Mouse (Mus musculus): Measurements from ENCODE around the gene F830045P16Rik. TPM values are rescaled to one million over a fixed set of nuclear protein-coding genes. Genes with fewer than 3 reads are reported as not detected.

Gene F830045P16Rik
- total RNA-seq, 1 experiment: not detected

DNA sequence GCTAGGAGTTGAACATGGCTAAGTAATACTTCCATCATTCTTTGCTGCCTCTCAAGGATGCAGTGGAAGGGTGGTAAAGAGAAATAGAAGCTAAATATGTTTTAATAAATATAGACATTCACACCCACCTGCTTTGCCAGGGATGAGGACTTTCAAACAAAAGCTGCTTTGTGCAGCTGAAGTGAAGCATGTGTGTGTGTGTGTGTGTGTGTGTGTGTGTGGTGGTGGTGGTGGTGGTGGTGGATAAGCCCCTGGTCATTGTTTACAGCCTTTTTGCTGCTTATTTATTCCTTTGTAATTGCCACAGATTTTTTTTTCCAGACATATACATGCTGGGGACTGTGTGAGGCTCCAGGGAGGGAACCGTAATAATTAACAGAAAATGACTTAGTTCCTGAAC, 524 bp upstream of the F830045P16Rik start:
- no peak for DNase-seq (ENCODE audit: low read depth, low spot score)
- H3K9ac ChIP-seq (ENCODE audit: insufficient read depth, low read depth, low read length, poor library complexity, severe bottlenecking): no peak overlapping the region
- no peak overlapping the region for H3K4me3 ChIP-seq (ENCODE audit: insufficient read depth in 1 of 2, low read depth in 1 of 2, low read length in 2 of 2, poor library complexity in 1 of 2, severe bottlenecking in 1 of 2)
- no peak overlapping the region for H3K27ac ChIP-seq (ENCODE audit: insufficient read depth, low read depth, low read length, poor library complexity, severe bottlenecking)
- H3K9me3 ChIP-seq (ENCODE audit: control insufficient read depth, insufficient read depth, low read depth, low read length): no peaks in the 10 kb centered on the region
- in situ Hi-C loops (cut with MboI; ENCODE audit: low sequenced_read_pairs in 2 of 2, unreplicated experiment in 2 of 2): no loop called here
- no peak for TF ChIP-seq CHD2 (IDR thresholded peaks at IDR 0.05; ENCODE audit: low read depth, low read length)
- no peak for TF ChIP-seq ZNF384 (IDR thresholded peaks at IDR 0.05; ENCODE audit: low read depth, low read length)
- no peak for TF ChIP-seq ZC3H11A (IDR thresholded peaks at IDR 0.05; ENCODE audit: borderline replicate concordance, low read depth, low read length)
- TF ChIP-seq HCFC1 (IDR thresholded peaks at IDR 0.05; ENCODE audit: borderline replicate concordance, insufficient read depth, low read length): no peak
- TF ChIP-seq MAFK (IDR thresholded peaks at IDR 0.05; ENCODE audit: insufficient read depth, low read depth, low read length): no peak
- H3K36me3 ChIP-seq (ENCODE audit: control insufficient read depth, insufficient read depth, low read length, poor library complexity, severe bottlenecking): no peaks in the 10 kb centered on the region
- H3K4me1 ChIP-seq (ENCODE audit: control insufficient read depth in 2 of 2, insufficient read depth in 2 of 2, low read length in 2 of 2, poor library complexity in 1 of 2): peaks cover 0 to 3% of the 10 kb centered on the region in 2 experiments; a peak in 1 of 4 replicates

DNA sequence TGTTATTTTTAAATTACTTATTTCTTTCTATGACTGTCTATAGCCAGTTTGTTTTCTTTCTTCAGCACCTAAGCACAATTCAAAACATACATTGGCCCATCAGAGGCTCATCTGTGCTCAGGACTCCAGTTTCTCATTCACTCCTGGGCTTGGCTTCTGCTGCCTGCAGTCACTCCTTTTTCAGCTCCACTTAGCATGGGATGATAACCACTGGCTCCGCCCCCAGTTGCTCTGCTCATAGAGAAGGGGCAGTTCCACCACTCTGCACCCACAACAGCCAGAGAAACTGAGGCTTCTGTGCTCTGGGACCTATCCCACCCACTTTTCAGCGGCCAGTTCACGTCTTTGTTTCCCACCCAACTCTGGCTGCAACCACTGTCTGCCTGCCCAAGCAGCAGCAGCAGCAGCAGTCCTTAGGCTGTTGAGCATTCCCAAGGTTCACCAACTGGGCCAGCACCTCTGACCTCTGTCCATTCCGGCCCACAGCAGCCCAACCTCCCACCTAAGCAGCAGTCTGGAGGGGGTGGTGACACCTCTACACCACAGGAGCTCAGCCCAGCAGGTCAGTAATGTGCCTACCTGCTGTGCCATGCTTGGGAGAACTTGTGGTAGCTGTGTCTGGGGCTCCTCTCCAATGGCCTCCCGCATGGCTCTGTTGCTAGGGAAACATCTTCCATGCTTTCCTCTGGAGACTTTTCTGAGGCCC, 1.4 kb downstream of the F830045P16Rik start:
- no peak overlapping the region for H3K9ac ChIP-seq (ENCODE audit: insufficient read depth, low read depth, low read length, poor library complexity, severe bottlenecking)
- no peak for TF ChIP-seq ZNF384 (IDR thresholded peaks at IDR 0.05; ENCODE audit: low read depth, low read length)
- no peak for TF ChIP-seq MAFK (IDR thresholded peaks at IDR 0.05; ENCODE audit: insufficient read depth, low read depth, low read length)
- TF ChIP-seq ZC3H11A (IDR thresholded peaks at IDR 0.05; ENCODE audit: borderline replicate concordance, low read depth, low read length): no peak
- TF ChIP-seq HCFC1 (IDR thresholded peaks at IDR 0.05; ENCODE audit: borderline replicate concordance, insufficient read depth, low read length): no peak
- TF ChIP-seq CHD2 (IDR thresholded peaks at IDR 0.05; ENCODE audit: low read depth, low read length): no peak
- H3K27ac ChIP-seq (ENCODE audit: insufficient read depth, low read depth, low read length, poor library complexity, severe bottlenecking): no peak overlapping the region
- H3K9me3 ChIP-seq (ENCODE audit: control insufficient read depth, insufficient read depth, low read depth, low read length): no peaks in the 10 kb centered on the region
- DNase-seq (ENCODE audit: low read depth, low spot score): no peak
- in situ Hi-C loops (cut with MboI; ENCODE audit: low sequenced_read_pairs in 2 of 2, unreplicated experiment in 2 of 2): no loop called here
- H3K36me3 ChIP-seq (ENCODE audit: control insufficient read depth, insufficient read depth, low read length, poor library complexity, severe bottlenecking): no peaks in the 10 kb centered on the region
- H3K4me1 ChIP-seq (ENCODE audit: control insufficient read depth in 2 of 2, insufficient read depth in 2 of 2, low read length in 2 of 2, poor library complexity in 1 of 2): peaks cover 0 to 3% of the 10 kb centered on the region in 2 experiments; a peak in 1 of 4 replicates
- no peak overlapping the region for H3K4me3 ChIP-seq (ENCODE audit: insufficient read depth in 1 of 2, low read depth in 1 of 2, low read length in 2 of 2, poor library complexity in 1 of 2, severe bottlenecking in 1 of 2)

DNA sequence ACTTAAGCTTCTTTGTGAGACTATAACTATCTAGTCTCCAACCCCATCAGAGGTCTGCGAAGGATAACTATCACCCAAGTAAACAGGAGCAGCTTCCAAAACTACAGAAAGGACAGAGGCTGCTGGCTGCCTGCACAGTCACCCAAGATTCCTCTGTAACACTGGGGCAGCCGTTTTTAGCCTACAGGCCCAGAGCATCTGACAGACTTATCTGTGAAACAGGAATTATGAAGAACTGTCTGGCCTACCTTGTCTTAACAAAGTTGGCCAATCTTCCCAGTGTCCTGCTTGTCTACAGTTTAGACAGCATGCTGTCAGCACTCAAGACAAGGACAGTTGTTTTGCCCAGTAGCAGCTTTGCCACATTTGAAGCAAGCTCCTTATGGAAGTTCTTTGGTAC, 4.5 kb downstream of the F830045P16Rik start:
- no peak overlapping the region for H3K27ac ChIP-seq (ENCODE audit: insufficient read depth, low read depth, low read length, poor library complexity, severe bottlenecking)
- H3K36me3 ChIP-seq (ENCODE audit: control insufficient read depth, insufficient read depth, low read length, poor library complexity, severe bottlenecking): no peaks in the 10 kb centered on the region
- no peak for TF ChIP-seq CHD2 (IDR thresholded peaks at IDR 0.05; ENCODE audit: low read depth, low read length)
- no peak for TF ChIP-seq ZC3H11A (IDR thresholded peaks at IDR 0.05; ENCODE audit: borderline replicate concordance, low read depth, low read length)
- no peak for TF ChIP-seq ZNF384 (IDR thresholded peaks at IDR 0.05; ENCODE audit: low read depth, low read length)
- no peak for TF ChIP-seq HCFC1 (IDR thresholded peaks at IDR 0.05; ENCODE audit: borderline replicate concordance, insufficient read depth, low read length)
- TF ChIP-seq MAFK (IDR thresholded peaks at IDR 0.05; ENCODE audit: insufficient read depth, low read depth, low read length): no peak
- no peak overlapping the region for H3K9ac ChIP-seq (ENCODE audit: insufficient read depth, low read depth, low read length, poor library complexity, severe bottlenecking)
- in situ Hi-C loops (cut with MboI; ENCODE audit: low sequenced_read_pairs in 2 of 2, unreplicated experiment in 2 of 2): no loop called here
- DNase-seq (ENCODE audit: low read depth, low spot score): no peak
- H3K9me3 ChIP-seq (ENCODE audit: control insufficient read depth, insufficient read depth, low read depth, low read length): no peaks in the 10 kb centered on the region
- H3K4me3 ChIP-seq (ENCODE audit: insufficient read depth in 1 of 2, low read depth in 1 of 2, low read length in 2 of 2, poor library complexity in 1 of 2, severe bottlenecking in 1 of 2): no peak overlapping the region
- peaks cover 0 to 3% of the 10 kb centered on the region in 2 experiments; a peak in 1 of 4 replicates for H3K4me1 ChIP-seq (ENCODE audit: control insufficient read depth in 2 of 2, insufficient read depth in 2 of 2, low read length in 2 of 2, poor library complexity in 1 of 2)

DNA sequence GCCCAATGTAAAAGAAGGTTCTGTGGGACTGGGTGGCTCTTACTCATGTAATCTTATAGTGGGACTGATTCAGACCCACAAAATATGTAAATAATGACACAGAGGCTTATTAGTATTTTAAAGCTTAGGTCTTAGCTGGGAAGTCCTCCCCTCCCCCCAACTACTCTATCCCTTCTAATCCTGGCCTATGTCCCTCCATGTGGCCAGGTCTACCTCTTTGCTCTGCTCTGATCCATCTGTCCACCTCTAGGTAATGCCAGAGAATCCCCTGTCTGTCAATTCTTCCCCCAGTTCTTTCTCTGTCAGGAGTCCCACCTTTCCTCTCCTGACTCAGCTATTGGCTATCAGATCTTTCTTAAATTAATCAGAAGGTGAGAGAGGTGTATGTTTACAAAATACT, 5.3 kb downstream of the F830045P16Rik start:
- Histone ChIP-seq H3K4me3 (ENCODE audit: insufficient read depth in 1 of 2, low read depth in 1 of 2, low read length in 2 of 2, poor library complexity in 1 of 2, severe bottlenecking in 1 of 2) (no peak overlapping the region), H3K9ac (ENCODE audit: insufficient read depth, low read depth, low read length, poor library complexity, severe bottlenecking) (no peak overlapping the region), H3K36me3 (ENCODE audit: control insufficient read depth, insufficient read depth, low read length, poor library complexity, severe bottlenecking) (no peaks in the 10 kb centered on the region), H3K27ac (ENCODE audit: insufficient read depth, low read depth, low read length, poor library complexity, severe bottlenecking) (no peak overlapping the region), H3K9me3 (ENCODE audit: control insufficient read depth, insufficient read depth, low read depth, low read length) (no peaks in the 10 kb centered on the region), H3K4me1 (ENCODE audit: control insufficient read depth in 2 of 2, insufficient read depth in 2 of 2, low read length in 2 of 2, poor library complexity in 1 of 2) (peaks cover 0 to 3% of the 10 kb centered on the region in 2 experiments; a peak in 1 of 4 replicates)
- no peak for TF ChIP-seq MAFK (IDR thresholded peaks at IDR 0.05; ENCODE audit: insufficient read depth, low read depth, low read length)
- no peak for DNase-seq (ENCODE audit: low read depth, low spot score)
- in situ Hi-C loops (cut with MboI; ENCODE audit: low sequenced_read_pairs in 2 of 2, unreplicated experiment in 2 of 2): no loop called here
